Mouse (Mus musculus) heart, postnatal 0 days (tissue): ENCODE data around the gene Gpi1. TPM values are rescaled to one million over a fixed set of nuclear protein-coding genes. Genes with fewer than 3 reads are reported as not detected.

ENCODE experiments used
- ATAC-seq: fragments of 200-750 bp; cut with Nextera tagmentation; 2 replicates; pipeline ENCODE4 v1.8.0; 2017; ENCODE audit warnings: low read depth, moderate number of reproducible peaks, moderate library complexity; ENCODE audit not compliant: insufficient read depth
- DNase-seq: peaks from one replicate; pipeline ENCODE4 v3.0.0-alpha.2; 2016; ENCODE audit warnings: low spot score
- H3K27ac ChIP-seq: fragments of 300-500 bp; sonication (generic); 2 replicates; pipeline ENCODE4 v1.5.1; 2014; ENCODE audit warnings: low read depth, mild to moderate bottlenecking
- H3K27me3 ChIP-seq: fragments of 300-500 bp; sonication (generic); 2 replicates; pipeline ENCODE4 v1.6.1; 2014; ENCODE audit warnings: low read length, mixed read lengths; ENCODE audit not compliant: control insufficient read depth, insufficient read depth
- H3K36me3 ChIP-seq: fragments of 300-500 bp; sonication (generic); replicated peaks from 2 replicates; pipeline ENCODE4 v1.6.1; 2014; ENCODE audit warnings: low read length, mixed read lengths; ENCODE audit not compliant: control insufficient read depth, insufficient read depth
- H3K4me1 ChIP-seq: fragments of 300-500 bp; sonication (generic); 2 replicates; pipeline ENCODE4 v1.6.1; 2014; ENCODE audit warnings: antibody characterized with exemption; ENCODE audit not compliant: control insufficient read depth, insufficient read depth
- H3K4me2 ChIP-seq: fragments of 300-500 bp; sonication (generic); 2 replicates; pipeline ENCODE4 v1.6.1; 2014; ENCODE audit warnings: low read depth, mild to moderate bottlenecking, low read length, moderate library complexity
- H3K4me3 ChIP-seq: fragments of 300-500 bp; sonication (generic); 2 replicates; pipeline ENCODE4 v1.5.1; 2014; ENCODE audit warnings: low read depth, low read length
- H3K9ac ChIP-seq: fragments of 300-500 bp; sonication (generic); replicated peaks from 2 replicates; pipeline ENCODE4 v1.6.1; 2014; ENCODE audit warnings: low read depth, low read length, mixed read lengths
- H3K9me3 ChIP-seq: fragments of 300-500 bp; sonication (generic); replicated peaks from 2 replicates; pipeline ENCODE4 v1.6.1; 2016; ENCODE audit warnings: low read length; ENCODE audit not compliant: control insufficient read depth
- CTCF ChIP-seq: IDR thresholded peaks from 2 replicates; pipeline ENCODE4 v1.5.1; 2016; ENCODE audit warnings: antibody characterized with exemption, control low read depth, low read depth
- EP300 ChIP-seq: IDR thresholded peaks from 2 replicates; pipeline ENCODE4 v1.6.1; 2016; ENCODE audit warnings: antibody characterized with exemption, low read depth
- WGBS: fragments of 180-500 bp; shearing (Covaris S2); extraction: QIAGEN DNeasy Blood & Tissue Kit; methylation state at CpG from one replicate; pipeline ENCODE4 v1.1.7; 2014; 5-methylcytosine and 5-hydroxymethylcytosine counted together
- polyA plus RNA-seq: library from polyadenylated mRNA; unstranded; fragments of >200 nt; fragmentation: Nextera tagmentation; extraction: Ambion mirVana; gene quantifications from 2 replicates; pipeline ENCODE4 v1.2.1, GENCODE M21; 2015
- total RNA-seq: library from RNA; depleted of rRNA; stranded (reverse); fragments of >200 nt; gene quantifications from 2 replicates; pipeline ENCODE4 v1.2.3, GENCODE M21; 2014; ENCODE audit warnings: low replicate concordance

The Gpi1 gene
- total and polyA plus RNA-seq, 2 experiments from 2014 or later: 618 to 645 TPM

DNA sequence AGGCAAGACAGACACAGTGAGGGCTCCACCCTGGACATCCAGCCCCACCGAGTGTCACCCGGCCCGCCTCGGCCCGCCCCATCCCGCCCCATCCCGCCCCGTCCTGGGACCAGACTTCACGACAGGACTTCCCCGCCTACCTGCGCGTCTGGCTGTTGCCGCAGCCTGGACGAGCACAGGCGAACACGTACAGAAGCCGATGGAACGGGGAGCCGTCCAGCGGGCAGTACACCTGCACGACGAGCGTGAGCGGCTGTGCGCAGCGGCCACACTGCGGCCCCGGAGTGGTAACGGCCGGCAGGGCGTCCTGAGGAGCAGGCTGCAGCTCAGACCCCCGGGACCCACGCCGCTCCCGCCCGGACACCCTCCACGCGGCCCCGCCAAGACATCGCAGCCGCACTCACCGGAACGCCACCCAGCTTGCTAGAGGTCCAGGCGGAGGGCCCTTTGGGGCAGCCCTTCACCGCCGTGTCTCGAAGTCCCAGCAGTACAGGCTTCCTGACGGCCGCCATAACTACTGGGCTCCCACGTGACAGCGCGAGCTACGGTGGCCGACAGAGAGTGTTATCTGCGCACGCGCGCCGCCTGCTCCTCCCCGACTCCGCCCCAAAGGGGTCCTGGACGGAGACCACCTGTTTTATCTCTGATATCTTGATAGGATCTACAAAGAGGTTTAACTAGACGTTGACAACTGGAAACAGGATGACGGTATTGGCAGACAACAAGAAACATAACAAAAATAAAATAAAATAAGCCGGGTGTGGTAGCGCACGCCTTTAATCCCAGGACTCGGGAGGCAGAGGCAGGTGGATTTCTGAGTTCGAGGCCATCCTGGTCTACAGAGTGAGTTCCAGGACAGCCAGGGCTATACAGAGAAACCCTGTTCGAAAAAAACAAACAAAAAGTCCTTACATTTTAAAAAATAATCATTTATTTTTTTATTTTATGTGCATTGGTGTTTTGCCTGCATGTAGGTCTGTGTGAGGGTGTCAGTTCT, 33.7 kb downstream of the Gpi1 start, which contains the start of gene Pdcd2l:
Pdcd2l (minus strand) TSS at position 530 of the 997 bp plus-strand sequence.
- Histone ChIP-seq H3K4me3 (peak within 1 kb of the TSS; percentile 96), H3K36me3 (peaks cover 28% of the 10 kb centered on the region), H3K27ac (peak within 1 kb of the TSS; percentile 83), H3K9ac (peak within 1 kb of the TSS; percentile 93), H3K4me2 (peak within 1 kb of the TSS; percentile 90), H3K4me1 (peaks cover 8% of the 10 kb centered on the region; the same call in 1 of the 2 replicates), H3K27me3 (no peaks in the 10 kb centered on the region), H3K9me3 (no peaks in the 10 kb centered on the region)
- WGBS: 2% methylated on average over 70 of the region's 70 CpGs
- ATAC-seq: peak; percentile 93
- TF ChIP-seq CTCF (no peak), EP300 (0 out of 2 replicates have a peak, but pooled peaks have one; percentile 19)
- peak; percentile 86 for DNase-seq

GRCm38 (mm10) chr7:34195632-34196031, 34.5 kb downstream of the Gpi1 start:
- TF ChIP-seq EP300: no peak
- TF ChIP-seq CTCF: peak; percentile 28
- 57% methylated on average over 3 of the region's 3 CpGs for WGBS

DNA sequence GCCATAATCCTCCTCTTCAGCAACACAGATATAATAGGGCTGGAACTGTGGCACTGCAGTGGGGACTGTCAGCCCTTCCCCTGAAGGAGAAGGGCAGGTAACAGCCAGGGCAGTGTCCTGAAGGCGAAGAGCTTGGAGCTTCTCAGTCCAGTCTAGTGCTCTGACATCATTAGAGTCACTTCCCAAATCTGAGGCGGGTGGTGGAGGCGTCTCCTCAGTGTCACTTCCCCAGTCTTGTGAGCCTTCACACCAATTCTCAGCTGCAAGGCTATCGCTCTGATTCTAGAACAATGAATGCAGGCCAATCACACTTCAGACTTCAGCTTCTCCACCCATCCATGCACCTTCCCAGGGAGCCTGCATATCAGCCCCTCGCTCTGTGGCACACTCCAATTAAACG, 37.3 kb downstream of the Gpi1 start:
- TF ChIP-seq EP300 (no peak), CTCF (no peak)
- Histone ChIP-seq H3K4me2 (no peak overlapping the region), H3K9me3 (no peaks in the 10 kb centered on the region), H3K27ac (no peak overlapping the region), H3K36me3 (peaks cover 39% of the 10 kb centered on the region), H3K27me3 (no peaks in the 10 kb centered on the region), H3K9ac (no peak overlapping the region), H3K4me3 (no peak overlapping the region), H3K4me1 (peaks cover 8% of the 10 kb centered on the region; the same call in 1 of the 2 replicates)
- ATAC-seq (no peak), DNase-seq (no peak)
- WGBS: 91% methylated on average over 6 of the region's 6 CpGs

More at GRCm38 (mm10) chr7:34195632-34196031, 34.5 kb downstream of the Gpi1 start:
- peaks cover 21% of the 10 kb centered on the region for H3K36me3 ChIP-seq
- ATAC-seq: no peak
- peak overlapping the region; percentile 90 for H3K4me2 ChIP-seq
- peak overlapping the region; percentile 96 for H3K4me3 ChIP-seq
- peaks cover 8% of the 10 kb centered on the region; the same call in 1 of the 2 replicates for H3K4me1 ChIP-seq
- no peaks in the 10 kb centered on the region for H3K9me3 ChIP-seq
- no peaks in the 10 kb centered on the region for H3K27me3 ChIP-seq
- H3K9ac ChIP-seq: peak overlapping the region; percentile 93
- no peak for DNase-seq
- no peak overlapping the region; the same call in 1 of the 2 replicates for H3K27ac ChIP-seq

DNA sequence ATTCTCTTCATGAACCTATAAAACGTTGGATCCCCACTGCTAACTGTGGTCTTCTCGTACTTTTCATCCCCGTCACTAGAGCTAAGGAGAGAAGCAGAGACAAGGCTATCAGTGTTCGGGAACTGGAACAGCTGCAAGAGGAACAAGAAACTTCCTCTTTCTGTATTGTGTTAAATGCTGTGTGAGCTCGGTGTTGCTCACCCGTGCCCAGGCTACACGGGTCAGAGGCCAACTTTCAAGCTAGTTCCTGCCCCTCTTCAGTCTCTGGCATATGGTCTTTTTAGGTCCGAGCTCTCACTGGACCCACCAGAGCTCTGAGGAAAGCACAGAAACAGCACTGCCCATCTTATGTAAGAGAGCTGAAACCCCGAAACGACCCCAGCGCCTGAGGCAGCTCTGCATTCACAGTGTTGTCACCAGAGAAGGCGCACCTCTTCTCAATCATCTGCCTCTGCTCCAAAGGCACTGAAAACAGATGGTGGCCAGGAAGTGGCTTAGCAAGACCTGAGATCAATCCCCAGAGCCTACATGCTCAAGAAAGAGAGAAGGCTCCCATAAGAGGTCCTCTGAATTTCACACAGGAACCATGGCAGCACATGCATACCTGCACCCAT, 40.7 kb downstream of the Gpi1 start:
- TF ChIP-seq CTCF: no peak
- TF ChIP-seq EP300: no peak
- H3K27ac ChIP-seq: no peak overlapping the region
- no peaks in the 10 kb centered on the region for H3K4me1 ChIP-seq
- H3K36me3 ChIP-seq: peaks cover 69% of the 10 kb centered on the region
- no peak overlapping the region for H3K9ac ChIP-seq
- no peaks in the 10 kb centered on the region for H3K9me3 ChIP-seq
- no peak overlapping the region for H3K4me2 ChIP-seq
- WGBS: 85% methylated on average over 12 of the region's 12 CpGs
- no peaks in the 10 kb centered on the region for H3K27me3 ChIP-seq
- DNase-seq (no peak), ATAC-seq (no peak)
- no peak overlapping the region for H3K4me3 ChIP-seq

GRCm38 (mm10) chr7:34183794-34184193, 46.3 kb downstream of the Gpi1 start:
- ATAC-seq (no peak), DNase-seq (no peak)
- no peak for TF ChIP-seq CTCF
- TF ChIP-seq EP300: no peak
- Histone ChIP-seq H3K27ac (no peak overlapping the region), H3K4me3 (no peak overlapping the region), H3K9me3 (no peaks in the 10 kb centered on the region), H3K4me1 (no peaks in the 10 kb centered on the region), H3K36me3 (peaks cover 43% of the 10 kb centered on the region), H3K27me3 (no peaks in the 10 kb centered on the region), H3K4me2 (no peak overlapping the region), H3K9ac (no peak overlapping the region)
- 71% methylated on average over 3 of the region's 3 CpGs for WGBS
